Mouse (Mus musculus): ENCODE measurements around the gene Abcb9. TPM values are rescaled to one million over a fixed set of nuclear protein-coding genes. Genes with fewer than 3 reads are reported as not detected.
A peak's percentile ranks its signal among the peaks of the same experiment; 100 is the strongest.

The Abcb9 gene
- polyA plus RNA-seq, 1 experiment from 2014 or later, result 2.4 TPM

GRCm38 (mm10) chr5:124036341-124036740, 59.3 kb downstream of the Abcb9 start:
- Histone ChIP-seq H3K27me3 (no peaks in the 10 kb centered on the region), H3K9ac (no peak overlapping the region), H3K9me3 (no peaks in the 10 kb centered on the region), H3K4me2 (no peak overlapping the region), H3K4me3 (no peak overlapping the region), H3K4me1 (peaks cover under 1% of the 10 kb centered on the region; the same call in 1 of the 2 replicates), H3K36me3 (no peaks in the 10 kb centered on the region), H3K27ac (no peak overlapping the region)
- 31% methylated on average over 6 of the region's 6 CpGs for WGBS
- ATAC-seq (ENCODE audit: insufficient number of reproducible peaks, insufficient read depth, low FRiP score, low TSS enrichment, low read depth), result no peak

GRCm38 (mm10) chr5:124035806-124036205, 59.8 kb downstream of the Abcb9 start:
- WGBS, result 72% methylated on average over 8 of the region's 8 CpGs
- Histone ChIP-seq H3K9ac (no peak overlapping the region), H3K36me3 (no peaks in the 10 kb centered on the region), H3K27me3 (no peaks in the 10 kb centered on the region), H3K27ac (no peak overlapping the region), H3K4me1 (peaks cover 6% of the 10 kb centered on the region; the same call in 1 of the 2 replicates), H3K9me3 (no peaks in the 10 kb centered on the region), H3K4me2 (no peak overlapping the region), H3K4me3 (no peak overlapping the region)
- no peak for ATAC-seq (ENCODE audit: insufficient number of reproducible peaks, insufficient read depth, low FRiP score, low TSS enrichment, low read depth)

DNA sequence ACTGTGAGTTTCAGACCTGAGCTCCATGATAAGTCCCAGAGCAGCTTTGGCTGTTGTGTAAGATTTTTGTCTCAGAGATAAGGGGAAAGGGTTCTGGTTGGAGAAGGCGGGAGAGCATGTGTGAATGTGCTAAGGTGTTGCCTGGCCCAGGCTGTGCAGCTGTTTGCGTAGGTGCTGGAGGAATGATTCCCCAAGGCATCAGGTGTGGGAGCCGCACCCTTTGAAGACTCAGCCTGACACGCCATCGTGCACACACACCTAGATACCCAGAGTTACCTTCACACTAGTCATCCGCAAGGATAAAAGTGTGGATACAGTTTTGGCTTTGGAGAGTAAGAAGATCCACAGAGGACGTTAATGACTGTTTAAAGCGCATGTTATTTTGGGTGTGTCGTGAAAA, 60.2 kb downstream of the Abcb9 start:
- H3K4me2 ChIP-seq, result no peak overlapping the region
- no peak overlapping the region for H3K4me3 ChIP-seq
- H3K36me3 ChIP-seq, result no peaks in the 10 kb centered on the region
- H3K4me1 ChIP-seq, result peaks cover 10% of the 10 kb centered on the region
- no peaks in the 10 kb centered on the region for H3K27me3 ChIP-seq
- no peak overlapping the region for H3K27ac ChIP-seq
- H3K9me3 ChIP-seq, result no peaks in the 10 kb centered on the region
- no peak overlapping the region for H3K9ac ChIP-seq
- ATAC-seq (ENCODE audit: insufficient number of reproducible peaks, insufficient read depth, low FRiP score, low TSS enrichment, low read depth), result no peak
- WGBS, result 83% methylated on average over 9 of the region's 9 CpGs

- Histone ChIP-seq H3K4me2 (no peak overlapping the region), H3K4me1 (peaks cover 19% of the 10 kb centered on the region), H3K27ac (no peak overlapping the region), H3K9me3 (no peaks in the 10 kb centered on the region), H3K36me3 (no peaks in the 10 kb centered on the region), H3K9ac (no peak overlapping the region), H3K27me3 (no peaks in the 10 kb centered on the region), H3K4me3 (no peak overlapping the region)
- WGBS, result 63% methylated on average over 11 of the region's 11 CpGs
- ATAC-seq (ENCODE audit: insufficient number of reproducible peaks, insufficient read depth, low FRiP score, low TSS enrichment, low read depth), result no peak
Measured at GRCm38 (mm10) chr5:124034471-124034870, 61.1 kb downstream of the Abcb9 start.

DNA sequence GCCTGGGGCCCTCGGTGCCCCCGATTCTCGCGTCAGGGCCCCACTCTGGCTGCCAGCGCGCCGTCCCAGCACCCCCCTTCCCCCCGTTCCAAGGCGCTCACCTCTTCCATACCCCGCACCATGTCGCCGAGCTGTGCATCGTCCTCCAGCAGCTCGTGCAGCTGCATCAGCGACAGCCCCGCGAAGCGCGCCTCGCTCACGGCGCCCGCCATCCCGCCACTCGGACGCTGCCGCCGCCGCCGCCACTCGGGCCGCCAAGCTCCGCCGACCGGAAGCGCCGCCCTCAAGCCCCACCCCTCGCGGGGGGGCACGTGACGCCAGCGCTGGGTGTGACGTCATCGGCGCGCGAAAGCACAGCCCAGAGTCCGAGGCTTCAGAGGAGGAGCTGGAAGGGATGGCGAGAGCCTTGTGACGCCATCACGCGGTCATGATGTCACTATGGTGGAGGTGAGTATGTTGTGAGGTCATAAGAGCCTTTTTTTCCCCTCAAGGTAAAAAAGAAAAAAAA, 63.5 kb downstream of the Abcb9 start, which contains the start of gene Vps37b:
Gene Vps37b (minus strand): TSS at position 270 of the 508 bp plus-strand sequence.
- ATAC-seq (ENCODE audit: insufficient number of reproducible peaks, insufficient read depth, low FRiP score, low TSS enrichment, low read depth), result peak; percentile 54; the same call in 1 of the 2 replicates
- peak within 1 kb of the TSS; percentile 87 for H3K4me3 ChIP-seq
- peak within 1 kb of the TSS; percentile 93 for H3K27ac ChIP-seq
- no peaks in the 10 kb centered on the region for H3K9me3 ChIP-seq
- H3K4me2 ChIP-seq, result peak within 1 kb of the TSS; percentile 88
- whole genome bisulfite sequencing, result under 1% methylated on average over 52 of the region's 52 CpGs
- peak within 1 kb of the TSS; percentile 96 for H3K9ac ChIP-seq
- H3K36me3 ChIP-seq, result peaks cover 6% of the 10 kb centered on the region; the same call in 1 of the 2 replicates
- no peaks in the 10 kb centered on the region for H3K27me3 ChIP-seq
- H3K4me1 ChIP-seq, result peaks cover 32% of the 10 kb centered on the region

- no peak for ATAC-seq (ENCODE audit: insufficient number of reproducible peaks, insufficient read depth, low FRiP score, low TSS enrichment, low read depth)
- Histone ChIP-seq H3K9ac (peak overlapping the region; percentile 96), H3K36me3 (peaks cover 6% of the 10 kb centered on the region; the same call in 1 of the 2 replicates), H3K4me3 (peak overlapping the region; percentile 87), H3K27me3 (no peaks in the 10 kb centered on the region), H3K4me2 (peak overlapping the region; percentile 88), H3K4me1 (peaks cover 37% of the 10 kb centered on the region), H3K27ac (peak overlapping the region; percentile 93), H3K9me3 (no peaks in the 10 kb centered on the region)
- under 1% methylated on average over 25 of the region's 26 CpGs for WGBS
Measured at GRCm38 (mm10) chr5:124031068-124031955, 64.3 kb downstream of the Abcb9 start.

- no peaks in the 10 kb centered on the region for H3K9me3 ChIP-seq
- peaks cover 45% of the 10 kb centered on the region for H3K4me1 ChIP-seq
- peak overlapping the region; percentile 88 for H3K4me2 ChIP-seq
- H3K36me3 ChIP-seq, result peaks cover 10% of the 10 kb centered on the region; the same call in 1 of the 2 replicates
- no peaks in the 10 kb centered on the region for H3K27me3 ChIP-seq
- peak overlapping the region; percentile 96 for H3K9ac ChIP-seq
- H3K4me3 ChIP-seq, result peak overlapping the region; percentile 87
- WGBS, result 34% methylated on average over 12 of the region's 12 CpGs
- H3K27ac ChIP-seq, result peak overlapping the region; percentile 93
- ATAC-seq (ENCODE audit: insufficient number of reproducible peaks, insufficient read depth, low FRiP score, low TSS enrichment, low read depth), result no peak
Measured at GRCm38 (mm10) chr5:124030386-124031067, 65.1 kb downstream of the Abcb9 start.

- peak overlapping the region; percentile 88 for H3K4me2 ChIP-seq
- H3K4me3 ChIP-seq, result no peak overlapping the region; the same call in 1 of the 2 replicates
- no peaks in the 10 kb centered on the region for H3K27me3 ChIP-seq
- H3K27ac ChIP-seq, result peak overlapping the region; percentile 93; the same call in 1 of the 2 replicates
- ATAC-seq (ENCODE audit: insufficient number of reproducible peaks, insufficient read depth, low FRiP score, low TSS enrichment, low read depth), result no peak
- peaks cover 48% of the 10 kb centered on the region for H3K4me1 ChIP-seq
- H3K9me3 ChIP-seq, result no peaks in the 10 kb centered on the region
- H3K36me3 ChIP-seq, result peaks cover 10% of the 10 kb centered on the region; the same call in 1 of the 2 replicates
- 89% methylated on average over 19 of the region's 19 CpGs for WGBS
- H3K9ac ChIP-seq, result no peak overlapping the region
Measured at GRCm38 (mm10) chr5:124029220-124030035, 66.2 kb downstream of the Abcb9 start.

- Histone ChIP-seq H3K4me3 (no peak overlapping the region), H3K27me3 (no peaks in the 10 kb centered on the region), H3K9me3 (no peaks in the 10 kb centered on the region), H3K4me2 (no peak overlapping the region), H3K4me1 (peaks cover 54% of the 10 kb centered on the region), H3K27ac (no peak overlapping the region; the same call in 1 of the 2 replicates), H3K36me3 (peaks cover 10% of the 10 kb centered on the region; the same call in 1 of the 2 replicates), H3K9ac (no peak overlapping the region)
- WGBS, result 70% methylated on average over 7 of the region's 7 CpGs
- no peak for ATAC-seq (ENCODE audit: insufficient number of reproducible peaks, insufficient read depth, low FRiP score, low TSS enrichment, low read depth)
Measured at GRCm38 (mm10) chr5:124028680-124029079, 66.9 kb downstream of the Abcb9 start.

- no peak overlapping the region for H3K4me3 ChIP-seq
- no peak overlapping the region; the same call in 1 of the 2 replicates for H3K27ac ChIP-seq
Measured at GRCm38 (mm10) chr5:124027702-124028470, 67.7 kb downstream of the Abcb9 start.

More at GRCm38 (mm10) chr5:124027702-124028470, 67.7 kb downstream of the Abcb9 start:
- peaks cover 10% of the 10 kb centered on the region; the same call in 1 of the 2 replicates for H3K36me3 ChIP-seq
- H3K4me2 ChIP-seq, result no peak overlapping the region
- H3K9ac ChIP-seq, result no peak overlapping the region
- no peaks in the 10 kb centered on the region for H3K27me3 ChIP-seq
- no peak for ATAC-seq (ENCODE audit: insufficient number of reproducible peaks, insufficient read depth, low FRiP score, low TSS enrichment, low read depth)
- no peaks in the 10 kb centered on the region for H3K9me3 ChIP-seq
- H3K4me1 ChIP-seq, result peaks cover 56% of the 10 kb centered on the region
- WGBS, result 82% methylated on average over 19 of the region's 19 CpGs

Data from embryonic facial prominence, embryonic 13.5 days (tissue).